Mouse (Mus musculus): ENCODE results near the gene Smtnl2. TPM values are rescaled to one million over a fixed set of nuclear protein-coding genes. Genes with fewer than 3 reads are reported as not detected.

The Smtnl2 gene
- total RNA-seq, 2 experiments from 2014 or later: 9.4 to 11.3 TPM

DNA sequence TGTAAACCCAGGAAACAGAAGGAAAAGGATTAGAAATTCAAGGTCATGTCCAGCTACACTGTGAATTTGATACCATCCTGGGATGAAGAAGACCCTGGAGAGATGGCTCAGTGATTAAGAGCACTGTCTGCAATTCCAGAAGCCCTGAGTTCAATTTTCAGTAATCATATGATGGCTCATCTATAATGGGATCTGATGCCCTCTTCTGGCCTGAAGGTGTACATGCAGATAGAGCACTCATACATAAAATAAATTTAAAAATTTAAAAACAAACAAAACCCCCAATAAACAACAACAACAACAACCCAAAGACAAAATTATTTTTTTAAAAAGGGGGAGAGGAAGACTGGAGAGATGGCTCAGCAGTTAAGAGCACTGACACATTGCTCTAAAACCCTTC is 15.4 kb upstream of the Smtnl2 start:
- DNase-seq: no peak

DNA sequence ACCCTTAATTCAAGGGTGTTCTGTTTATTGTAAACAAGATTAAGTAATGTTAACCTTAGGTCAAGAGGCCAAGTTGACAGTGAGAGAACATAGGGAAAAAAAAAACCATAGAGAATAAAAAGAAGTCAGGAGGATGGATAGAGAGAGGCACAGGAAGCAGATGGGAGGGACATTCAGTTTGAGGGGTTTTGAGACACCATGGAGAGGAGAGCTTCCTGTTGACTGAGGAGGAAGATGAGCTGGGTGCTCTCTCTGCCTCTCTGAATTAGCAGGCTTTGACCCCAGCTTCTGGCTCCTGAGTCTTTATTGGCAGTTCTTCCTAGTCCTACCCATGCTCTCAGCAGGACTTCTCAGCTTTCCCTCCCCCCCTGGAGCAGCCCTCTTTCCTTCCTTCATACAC is 13.7 kb upstream of the Smtnl2 start:
- no peak for DNase-seq

DNA sequence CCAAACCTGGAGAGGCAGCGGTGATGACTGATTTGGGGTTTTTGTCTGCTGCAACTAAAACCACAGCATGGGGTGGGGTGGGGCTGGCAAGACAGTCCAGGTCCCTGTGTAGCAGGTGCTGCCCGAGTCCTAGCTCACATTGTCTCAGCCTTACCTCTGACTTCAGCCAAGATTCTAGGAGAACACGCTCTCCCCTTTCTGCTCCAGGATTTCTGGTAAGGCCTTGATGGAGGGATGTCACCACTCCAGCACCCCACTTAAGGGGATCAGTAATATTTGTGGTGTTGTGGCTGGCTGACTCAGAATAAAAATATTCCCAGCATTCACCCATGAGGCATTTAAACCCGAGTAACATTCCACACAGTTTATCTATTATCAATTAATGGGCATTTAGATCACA is 12.2 kb upstream of the Smtnl2 start:
- no peak for DNase-seq

DNA sequence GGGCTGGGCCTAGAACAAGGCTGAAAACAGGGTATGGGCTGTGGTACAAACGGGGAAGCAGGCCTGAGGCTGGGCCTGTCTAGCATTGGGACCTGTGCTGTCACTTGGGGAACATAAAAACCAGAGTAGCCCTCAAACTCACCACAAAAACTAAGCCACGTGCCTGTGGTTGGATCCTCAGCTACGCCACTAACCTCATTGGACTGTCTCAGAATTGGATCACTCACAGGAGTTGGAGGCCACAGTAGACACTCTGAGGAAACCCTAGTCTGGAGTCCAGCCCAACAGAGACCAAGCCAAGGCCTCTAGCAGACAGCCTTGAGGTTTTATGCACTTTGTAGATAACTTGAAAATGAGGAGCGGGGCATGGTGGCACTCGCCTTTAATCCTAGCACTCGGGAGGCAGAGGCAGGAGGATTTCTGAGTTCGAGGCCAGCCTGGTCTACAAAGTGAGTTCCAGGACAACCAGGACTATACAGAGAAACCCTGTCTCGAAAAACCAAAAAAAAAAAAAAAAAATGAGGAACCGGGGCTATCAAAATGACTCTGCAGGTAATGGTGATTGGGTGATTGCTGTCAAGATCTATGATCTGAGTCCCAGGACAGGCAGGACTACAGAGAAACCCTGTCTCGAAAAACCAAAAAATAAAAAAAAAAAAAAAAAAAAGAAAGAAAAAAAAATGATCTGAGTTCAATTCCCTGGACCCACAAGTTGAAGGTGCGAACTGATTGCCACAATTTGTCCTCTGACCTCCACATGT is 10.2 kb upstream of the Smtnl2 start:
- no peak for DNase-seq

DNA sequence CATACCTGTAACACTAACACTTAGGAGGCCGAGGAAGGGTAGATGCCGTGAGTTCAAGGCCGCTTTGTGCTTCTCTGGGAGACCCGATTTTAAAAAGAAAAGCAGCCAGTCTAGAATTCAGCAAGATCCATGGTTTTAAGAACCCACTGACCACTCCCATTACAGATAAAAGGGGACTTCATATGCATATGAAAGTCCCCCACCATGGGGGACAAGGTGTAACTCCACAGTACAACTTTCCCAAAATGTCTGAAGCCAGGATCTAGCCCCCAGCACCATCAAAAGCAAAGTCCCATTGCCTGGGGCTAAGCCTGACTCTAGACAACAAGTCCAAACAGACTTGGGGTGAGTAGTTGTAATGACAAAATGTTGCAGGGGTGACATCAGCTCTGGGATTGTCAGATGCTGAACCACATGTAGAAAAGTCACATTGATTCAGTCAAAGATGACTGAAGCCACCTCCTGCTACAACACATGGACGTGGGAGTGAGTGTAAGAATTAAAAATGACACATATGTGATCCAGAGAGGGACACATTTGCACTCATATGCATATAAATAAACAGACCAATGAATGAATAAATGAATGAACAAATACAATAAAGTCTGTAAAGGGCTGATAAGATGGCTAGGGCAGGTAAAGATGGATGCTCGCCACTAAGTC is 9.1 kb upstream of the Smtnl2 start:
- DNase-seq: no peak

DNA sequence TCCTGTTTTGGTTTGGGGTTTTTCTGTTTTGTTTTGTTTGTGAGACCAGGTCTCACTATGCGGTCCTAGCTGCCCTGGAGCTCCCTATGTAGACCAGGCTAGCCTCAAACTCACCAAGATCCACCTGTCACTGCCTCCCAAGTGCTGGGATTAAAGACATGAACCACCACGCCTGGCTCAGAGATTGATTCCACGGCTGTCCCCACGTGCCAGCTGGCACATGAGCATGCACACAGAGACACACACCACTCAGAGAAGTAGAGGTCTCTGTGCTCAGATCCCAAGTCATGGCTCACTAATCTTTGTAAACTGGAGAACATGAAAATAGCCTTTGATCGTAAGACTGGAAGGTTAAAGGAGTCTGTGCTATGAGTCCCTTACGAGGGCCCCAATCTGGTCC is 7.5 kb upstream of the Smtnl2 start:
- no peak for DNase-seq

DNA sequence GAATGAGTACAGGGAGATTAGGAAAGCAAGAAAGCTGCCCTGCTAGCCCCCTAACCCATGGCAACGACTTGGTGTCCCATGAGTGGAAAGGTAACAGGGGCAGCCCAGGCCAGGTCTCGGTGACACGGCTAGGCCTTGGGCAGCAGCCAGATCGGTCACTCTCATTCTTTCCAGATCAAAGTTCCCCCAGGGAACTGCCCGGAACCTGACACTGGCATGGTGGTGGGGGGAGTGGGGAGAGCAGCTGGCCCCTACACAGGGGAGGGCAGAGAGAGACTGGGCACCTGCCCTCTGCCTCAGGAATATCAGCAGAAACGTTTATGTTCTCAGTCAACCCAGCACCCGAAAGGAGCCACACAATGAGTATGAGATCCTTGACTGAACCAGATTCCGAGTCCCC is 6.7 kb upstream of the Smtnl2 start:
- DNase-seq: no peak

DNA sequence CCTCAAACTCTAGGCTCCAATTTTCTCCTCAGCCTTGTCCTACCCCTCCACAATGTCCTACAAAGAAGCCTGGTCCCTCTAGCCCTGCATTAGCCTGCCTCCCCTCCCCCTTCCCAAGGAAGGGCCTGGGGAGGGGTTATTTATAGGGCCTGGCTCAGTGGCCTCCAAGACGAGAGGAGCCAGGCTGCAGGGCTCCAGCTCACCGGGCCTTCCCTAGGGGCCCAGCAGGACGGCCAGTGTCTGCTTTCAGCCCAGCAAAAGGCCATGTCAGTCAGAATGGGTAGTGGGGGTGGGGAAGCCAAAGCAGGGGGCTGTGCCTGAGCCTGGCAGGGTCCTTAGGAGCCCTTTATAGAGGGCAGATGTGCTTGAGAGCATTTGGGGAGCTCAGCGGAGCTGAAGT is 5.9 kb upstream of the Smtnl2 start:
- DNase-seq: no peak

DNA sequence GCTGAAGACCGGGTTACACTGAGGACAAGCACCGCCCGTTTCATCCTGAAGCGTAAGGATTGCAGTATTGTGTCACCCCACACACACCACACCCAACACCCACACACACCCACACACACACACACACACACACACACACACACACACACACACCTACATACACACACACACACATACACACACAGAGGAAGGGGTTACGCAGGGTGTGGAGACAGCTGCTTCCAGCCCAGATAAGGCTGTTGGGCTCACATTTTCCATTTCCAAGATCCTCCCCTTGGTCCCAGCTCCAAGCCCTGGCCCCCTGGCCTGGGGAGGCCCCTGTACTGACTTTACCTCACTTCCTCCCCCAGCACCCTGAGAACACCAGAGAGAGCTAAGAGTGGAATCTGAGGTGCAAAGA is 5.2 kb upstream of the Smtnl2 start:
- peak; percentile 70 to 84 for DNase-seq

DNA sequence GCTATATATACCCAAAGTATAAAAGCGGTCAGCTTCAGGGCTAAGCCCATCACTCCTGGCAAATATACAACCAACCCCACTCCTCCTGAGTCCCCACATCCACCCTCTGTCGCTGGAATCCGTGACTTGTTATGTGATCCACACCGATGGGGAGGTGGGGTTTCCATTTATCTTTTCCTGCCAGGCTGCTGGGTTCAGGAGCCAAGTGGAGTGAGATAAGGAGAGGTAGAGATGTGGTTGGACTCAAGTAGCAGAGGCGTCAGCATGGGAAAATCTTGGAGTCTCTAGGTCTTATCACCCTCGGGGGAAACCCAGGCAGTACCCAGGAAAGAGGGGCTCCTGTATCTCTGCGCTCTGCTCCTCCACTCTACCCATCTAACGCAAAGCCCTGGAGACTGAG is 3.6 kb upstream of the Smtnl2 start:
- DNase-seq: no peak

DNA sequence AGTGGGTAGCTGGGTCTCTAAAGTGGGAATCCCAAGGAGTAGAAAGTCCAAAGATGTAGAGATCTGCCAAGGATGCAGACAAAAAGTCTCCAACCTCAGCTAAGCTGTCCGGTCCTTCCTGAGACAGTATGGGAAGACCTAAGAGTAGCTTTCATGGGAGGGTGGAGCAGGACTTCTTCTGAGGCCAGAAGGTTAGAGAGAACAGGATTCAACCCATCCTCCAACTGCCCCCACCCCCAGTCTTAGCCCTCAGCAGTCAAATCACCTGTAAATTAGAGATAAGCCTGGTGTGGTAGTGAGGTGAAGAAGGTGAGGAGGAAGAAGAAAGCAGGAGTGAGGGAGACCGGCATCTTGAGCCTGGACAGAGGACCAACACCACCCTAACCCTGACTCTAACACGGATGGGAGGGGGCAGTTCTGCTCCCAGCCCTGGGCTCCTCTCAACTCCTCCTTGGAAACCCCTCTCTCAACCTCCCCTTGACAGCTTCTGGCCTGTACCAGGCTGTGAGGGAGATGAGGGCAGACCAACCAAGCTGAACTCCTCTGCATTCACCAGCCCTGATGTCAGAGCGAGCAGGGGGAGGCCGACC is 2.2 kb upstream of the Smtnl2 start:
- DNase-seq: no peak

DNA sequence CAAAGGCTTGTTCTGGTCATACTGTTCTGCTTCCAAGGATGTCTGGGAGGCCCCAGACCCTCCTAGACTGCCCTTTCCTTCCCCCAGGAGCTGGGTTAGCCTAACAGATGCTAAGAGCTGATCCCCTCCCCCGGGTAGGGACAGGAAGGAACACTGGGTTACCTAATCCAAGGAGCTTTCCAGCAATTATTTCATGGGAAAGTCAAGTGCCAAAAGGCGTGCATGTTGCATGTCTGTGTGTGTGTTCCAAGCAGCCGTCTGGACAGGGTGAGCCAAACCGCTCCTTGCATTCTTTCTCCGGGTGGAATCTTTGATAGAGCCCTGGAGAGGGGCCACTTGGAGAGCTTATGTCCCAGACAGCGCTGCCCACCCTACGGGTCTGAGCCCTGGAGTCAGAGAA is 1.5 kb upstream of the Smtnl2 start:
- peak; percentile 84 to 92 for DNase-seq

DNA sequence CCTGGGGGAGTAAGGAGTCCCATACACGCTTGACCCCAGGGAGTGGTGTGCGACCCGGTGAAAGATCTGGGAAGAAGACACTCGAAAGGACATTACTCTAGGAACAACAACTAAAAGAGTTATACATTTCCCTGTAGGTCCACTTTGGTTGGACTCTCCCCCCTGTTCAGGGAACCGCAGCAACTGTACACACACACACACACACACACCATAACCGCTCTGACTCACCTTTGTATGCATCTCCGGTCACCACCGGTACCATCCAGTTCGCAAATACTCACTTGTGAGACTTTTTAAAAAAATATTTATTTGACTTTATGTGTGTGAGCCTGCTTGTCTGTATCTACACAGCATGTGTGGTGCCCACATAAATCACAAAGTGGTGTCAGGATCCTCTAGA is 432 bp upstream of the Smtnl2 start:
- no peak for DNase-seq

DNA sequence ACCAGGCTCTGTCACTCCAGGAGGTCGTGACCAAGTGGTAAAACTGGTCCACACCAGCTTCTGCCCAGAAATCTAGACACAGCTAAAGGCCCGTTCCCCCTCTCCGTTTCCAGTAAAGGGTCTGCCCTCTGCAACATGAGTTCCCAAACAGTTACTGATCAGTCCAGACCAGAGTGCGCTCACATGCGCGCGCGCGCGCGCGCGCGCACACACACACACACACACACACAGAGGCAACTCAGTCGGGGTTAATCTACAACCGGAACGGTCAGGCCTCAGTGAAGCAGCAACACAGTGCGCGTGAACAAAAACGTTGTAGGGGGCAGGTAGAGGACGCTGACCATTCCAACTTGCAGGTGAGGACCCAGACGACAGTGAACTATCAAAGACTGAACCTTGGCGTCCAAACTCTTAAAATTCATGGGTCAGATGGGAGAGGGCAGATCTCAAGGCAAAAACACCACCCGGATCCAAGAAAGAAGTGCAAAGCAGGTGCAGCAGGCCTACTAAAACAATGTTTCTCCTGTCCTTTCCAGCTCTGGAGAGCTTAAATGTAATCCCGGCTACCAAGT is 906 bp downstream of the Smtnl2 start:
- DNase-seq: no peak

DNA sequence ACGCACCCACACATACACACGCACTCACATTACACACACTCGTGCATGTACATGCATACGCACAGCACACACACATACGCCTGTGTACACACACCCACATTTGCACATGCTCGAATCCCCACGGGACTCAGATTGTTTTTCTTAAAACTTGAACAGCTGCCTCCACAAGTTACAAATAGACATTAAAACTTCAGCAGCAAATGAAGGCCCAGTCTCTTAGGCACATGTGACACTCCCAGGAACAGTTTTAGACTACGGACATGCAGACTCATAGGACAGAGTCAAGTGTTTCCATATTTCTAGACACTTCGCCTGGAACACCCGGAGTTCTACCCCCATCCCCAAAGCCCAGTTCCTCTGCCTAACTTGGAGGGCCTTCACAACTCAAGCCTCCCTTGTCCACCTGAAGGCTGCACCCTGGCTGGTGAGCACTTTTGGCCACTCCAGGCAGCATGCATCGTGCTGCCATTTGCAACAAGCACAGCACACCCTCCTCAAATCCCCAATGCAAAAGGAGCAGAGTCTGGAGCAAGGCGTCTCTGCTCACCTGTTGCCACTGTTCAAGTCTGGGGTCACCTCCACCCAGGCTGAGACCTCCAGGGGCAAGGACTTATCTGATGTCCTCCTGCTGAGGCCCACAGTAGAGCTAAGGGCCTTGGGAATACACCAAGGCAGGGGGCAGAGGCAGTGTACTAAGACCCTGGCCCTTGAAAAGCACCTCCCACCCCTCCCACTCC is 1.7 kb downstream of the Smtnl2 start:
- DNase-seq: no peak

DNA sequence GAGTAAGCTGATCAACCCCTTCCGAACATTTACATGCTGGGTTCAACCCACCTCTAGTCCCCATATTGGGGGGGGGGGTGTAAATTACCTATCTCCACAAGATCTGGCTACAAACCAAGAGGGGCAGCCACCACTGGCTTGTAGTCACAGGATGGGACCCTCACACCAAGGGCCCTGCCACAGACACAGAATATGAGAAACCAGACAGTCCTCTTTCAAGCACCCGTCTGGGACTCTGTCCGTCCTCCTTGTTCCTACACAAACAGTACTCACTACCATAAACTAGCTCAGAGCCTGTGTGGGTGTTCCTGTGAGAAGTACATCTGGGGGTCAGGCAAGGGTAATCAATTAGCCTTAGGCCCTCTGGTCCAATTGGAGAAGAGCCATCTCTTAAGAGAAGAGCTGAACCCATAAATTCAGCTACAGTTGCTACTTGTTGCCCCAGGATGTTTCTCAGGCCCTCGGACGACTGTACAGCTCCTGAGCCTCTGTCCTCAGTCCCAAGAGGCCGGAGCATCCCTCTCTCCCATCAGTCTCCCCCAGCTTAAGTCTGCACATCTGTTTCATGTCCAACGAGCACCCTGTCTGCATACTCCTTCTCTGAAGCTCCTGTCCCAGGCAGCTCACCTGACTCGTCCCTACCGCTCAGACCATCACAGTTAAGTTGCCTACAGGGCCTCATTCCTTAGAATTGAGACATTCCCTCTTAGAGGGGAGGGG is 2.9 kb downstream of the Smtnl2 start:
- no peak for DNase-seq

DNA sequence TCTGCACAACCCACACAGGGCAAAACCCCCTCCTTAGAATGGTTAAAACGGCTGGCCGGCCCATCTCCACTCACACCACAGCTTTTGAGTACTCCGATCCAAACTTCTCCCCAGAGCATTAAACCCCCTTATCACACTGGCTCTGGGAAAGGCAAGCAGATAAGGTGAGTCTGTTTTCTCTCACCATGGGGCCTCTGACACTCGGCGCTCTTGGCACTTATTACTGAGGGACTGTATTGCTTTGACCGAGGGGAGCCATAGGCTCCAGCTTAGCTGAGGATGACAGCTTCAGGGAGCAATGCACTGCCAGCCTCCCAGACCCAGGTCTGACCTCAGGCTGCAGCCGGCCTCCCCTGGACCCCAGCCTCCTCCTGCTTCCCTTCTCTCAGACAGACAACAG is 3.9 kb downstream of the Smtnl2 start:
- peak; percentile 73 to 82 for DNase-seq

DNA sequence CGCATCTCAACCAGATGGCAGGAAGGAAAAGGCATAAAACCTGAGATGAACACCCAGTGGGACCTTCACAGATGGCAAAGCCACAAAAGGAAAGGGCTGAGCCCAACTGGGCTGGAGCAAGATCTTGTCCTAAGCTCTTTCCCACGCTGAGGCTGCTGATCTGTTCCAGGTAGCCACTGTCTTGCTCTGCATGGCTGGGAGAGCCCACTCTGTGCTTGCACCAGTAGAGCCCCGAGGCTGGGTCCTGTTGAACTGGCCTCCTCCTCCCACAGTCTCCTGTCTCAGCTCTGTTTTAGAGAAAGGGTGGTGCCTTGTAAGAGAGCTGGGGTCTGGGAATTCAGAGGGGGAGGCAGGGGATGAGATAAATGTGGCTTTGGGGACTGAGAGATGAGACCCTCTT is 4.4 kb downstream of the Smtnl2 start:
- no peak for DNase-seq

DNA sequence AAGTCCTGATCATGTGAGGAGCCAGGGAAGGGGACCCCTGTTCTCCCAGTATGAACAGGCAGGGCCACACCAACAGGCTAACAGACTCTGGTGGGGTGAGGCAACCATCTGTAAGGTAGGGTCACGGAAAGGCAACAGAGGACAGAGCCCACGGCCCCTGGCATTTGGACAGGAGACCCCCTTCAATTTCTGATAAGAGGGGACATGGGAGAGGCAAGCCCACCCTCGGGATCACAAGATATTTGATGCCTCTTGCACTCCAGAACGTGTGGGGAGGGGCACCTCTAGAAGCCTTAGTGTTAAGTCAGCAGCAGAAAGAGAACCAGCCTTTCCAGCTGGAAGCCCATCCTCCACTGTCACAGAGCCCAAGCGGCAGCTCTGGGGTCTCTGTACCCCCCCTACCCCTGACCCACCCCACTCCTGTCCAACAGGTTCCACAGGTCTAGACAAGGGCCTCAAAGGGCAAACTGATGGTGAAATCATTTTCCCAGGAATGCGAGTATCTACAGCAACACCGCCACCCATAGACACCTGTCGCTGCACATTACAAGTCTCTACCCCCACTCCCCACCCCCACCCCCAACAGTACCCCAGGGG is 5.3 kb downstream of the Smtnl2 start:
- no peak for DNase-seq

DNA sequence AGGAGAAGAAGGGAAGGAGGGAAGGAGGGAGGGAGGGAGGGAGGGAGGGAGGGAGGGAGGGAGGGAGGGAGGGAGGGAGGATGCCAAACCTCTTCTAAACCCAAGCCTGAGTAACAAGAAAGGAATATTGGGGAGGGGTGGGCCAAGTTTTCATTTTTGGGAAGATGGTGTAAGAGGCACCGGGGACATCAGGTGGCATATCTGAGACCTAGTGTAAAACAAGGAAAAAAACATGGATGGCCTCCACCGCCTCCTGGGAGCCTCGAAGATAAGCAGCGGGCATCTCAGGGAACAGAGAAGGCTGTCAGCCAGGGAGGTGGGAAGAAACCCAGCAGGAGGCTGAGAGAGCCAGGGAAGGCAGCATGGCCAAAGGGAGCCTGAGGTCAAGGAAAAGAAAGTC is 6.0 kb downstream of the Smtnl2 start:
- DNase-seq: no peak

DNA sequence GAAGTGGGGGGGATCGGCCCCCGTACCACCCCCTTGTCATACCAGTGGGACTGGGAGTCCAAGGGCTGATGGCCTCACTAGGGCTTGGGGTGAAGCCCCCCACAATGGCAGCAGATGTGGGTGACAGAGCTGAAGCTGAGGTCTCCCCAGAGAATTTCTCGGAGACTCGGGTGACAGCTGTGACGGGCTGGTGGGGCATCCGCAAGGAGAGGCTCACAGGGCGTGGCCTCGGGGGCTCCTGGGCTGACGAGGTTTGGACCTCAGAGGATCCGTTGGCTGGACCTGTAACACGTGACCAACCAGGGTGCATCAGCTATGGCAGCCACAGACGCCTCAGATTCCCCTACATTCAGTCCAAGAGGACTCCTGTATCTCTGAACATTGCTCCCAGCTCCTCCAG is 8.5 kb downstream of the Smtnl2 start:
- DNase-seq: no peak

DNA sequence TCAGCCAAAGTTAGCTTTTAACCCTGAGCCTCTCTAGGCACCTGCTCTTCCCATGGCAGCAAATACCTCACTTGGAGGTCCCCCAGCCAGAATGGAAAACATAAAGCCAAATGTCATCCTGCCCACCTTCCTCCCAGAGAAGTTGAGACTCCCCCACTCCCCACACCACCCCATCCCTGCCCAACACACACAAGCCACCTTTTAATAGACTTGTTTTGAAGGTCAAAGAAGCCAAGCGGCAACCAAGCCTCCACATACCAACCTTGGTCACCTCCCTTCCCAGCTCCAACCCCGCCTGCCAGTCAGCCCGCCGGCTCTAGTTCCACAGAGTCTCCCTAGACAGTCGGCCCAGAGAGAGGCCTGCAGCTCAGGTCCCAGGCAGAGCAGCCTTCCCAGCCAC is 9.5 kb downstream of the Smtnl2 start:
- DNase-seq: no peak

Data from heart, adult 18-20 months (tissue).